Mouse (Mus musculus) small intestine, adult 2 months (tissue): Measurements from ENCODE around the gene 4930535I16Rik.

Experiments
- CTCF ChIP-seq: fragments of 200-500 bp; IDR thresholded peaks from 2 replicates; pipeline ENCODE4 v1.5.1; 2012; ENCODE audit warnings: low read depth, mild to moderate bottlenecking, control low read depth, inconsistent platforms, low read length, moderate library complexity, mixed read lengths; ENCODE audit not compliant: insufficient replicate concordance, insufficient read length; ENCODE audit errors: extremely low read depth
- POLR2A ChIP-seq: fragments of 200-500 bp; IDR thresholded peaks from 2 replicates; pipeline ENCODE4 v1.6.1; 2012; ENCODE audit warnings: low read depth, mild to moderate bottlenecking, control low read depth, inconsistent platforms, low read length, moderate library complexity

DNA sequence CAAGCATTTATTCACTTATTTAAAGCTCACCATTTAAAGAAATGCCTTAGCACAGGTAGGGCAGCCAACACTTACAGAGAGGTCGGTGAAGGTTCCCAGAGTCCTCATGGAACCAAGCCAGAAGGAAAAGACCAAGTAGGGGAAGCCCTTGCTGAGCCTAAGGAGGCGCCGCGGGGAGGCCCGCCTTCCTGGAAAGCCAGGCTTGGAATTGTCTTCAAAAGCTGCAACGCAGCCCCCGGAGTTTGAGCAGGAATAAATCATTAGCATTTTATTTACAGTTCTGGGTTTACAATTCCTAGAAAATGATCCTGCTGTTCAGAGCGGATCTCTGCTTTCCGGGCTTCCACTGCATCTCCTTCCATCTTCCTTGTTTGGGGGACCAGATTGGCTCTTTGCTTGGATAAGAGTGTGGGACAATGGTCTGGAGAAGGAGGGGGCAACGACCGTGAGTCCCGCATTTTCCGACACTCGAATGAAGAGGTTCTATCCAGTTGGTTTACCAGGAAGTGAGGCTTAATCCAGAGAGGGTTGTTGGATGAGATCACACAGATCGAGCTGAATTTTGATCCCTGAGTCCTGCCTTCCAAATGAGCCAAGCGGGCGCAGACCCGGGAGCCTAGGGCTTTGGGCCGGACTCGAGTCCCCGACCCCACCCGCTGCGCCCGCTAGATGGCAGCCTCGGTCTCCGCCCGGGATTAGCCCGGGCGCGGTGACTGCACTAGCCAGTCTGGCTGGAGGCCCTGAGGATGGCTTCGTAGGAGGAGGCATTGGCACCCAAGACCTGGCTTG is 39.1 kb upstream of the 4930535I16Rik start:
- TF ChIP-seq CTCF (peak; percentile 62), POLR2A (no peak)
